Mouse (Mus musculus) spleen, embryonic (tissue): ENCODE data around the gene Pafah1b1.

ENCODE experiments used
- CTCF ChIA-PET: fragments of 350-600 bp; sonication (Branson Sonifier 250); formaldehyde crosslinking; loops from one replicate; lab custom pipeline; 2022; lab: Charles Lee

Pafah1b1 gene

GRCm38 (mm10) chr11:74721971-74722370 lies 2.5 kb downstream of the Pafah1b1 start:
- CTCF ChIA-PET: interaction anchor here (0.6 to 1.5 kb wide), 2 partner anchors 10 to 32 kb away, joined by 4 to 6 read pairs; no protein-coding TSS in a partner anchor

GRCm38 (mm10) chr11:74721141-74721540 lies 3.3 kb downstream of the Pafah1b1 start:
- CTCF ChIA-PET: interaction anchor here (0.7 to 1.5 kb wide), 2 partner anchors 9 to 57 kb away, joined by 3 to 4 read pairs; no protein-coding TSS in a partner anchor

GRCm38 (mm10) chr11:74720668-74721067 lies 3.8 kb downstream of the Pafah1b1 start:
- CTCF ChIA-PET: interaction anchor here (1.5 kb wide), 1 partner anchor 9 kb away, joined by 4 read pairs; no protein-coding TSS in a partner anchor

GRCm38 (mm10) chr11:74715971-74716525 lies 8.4 kb downstream of the Pafah1b1 start:
- CTCF ChIA-PET: no interaction called here

- CTCF ChIA-PET: interaction anchor here (0.6 kb wide), 1 partner anchor 64 kb away, joined by 5 read pairs; no protein-coding TSS in a partner anchor
Observed at GRCm38 (mm10) chr11:74710671-74711070, 13.8 kb downstream of the Pafah1b1 start.

GRCm38 (mm10) chr11:74708781-74709180 lies 15.7 kb downstream of the Pafah1b1 start:
- CTCF ChIA-PET: interaction anchor here (0.6 to 0.9 kb wide), 2 partner anchors 9 to 18 kb away, joined by 3 read pairs; no protein-coding TSS in a partner anchor

GRCm38 (mm10) chr11:74704068-74704467 lies 20.4 kb downstream of the Pafah1b1 start:
- CTCF ChIA-PET: no interaction called here

GRCm38 (mm10) chr11:74699505-74699904 lies 25.0 kb downstream of the Pafah1b1 start:
- CTCF ChIA-PET: no interaction called here

- CTCF ChIA-PET: no interaction called here
Observed at GRCm38 (mm10) chr11:74692151-74692550, 32.3 kb downstream of the Pafah1b1 start.

- CTCF ChIA-PET: no interaction called here
Observed at GRCm38 (mm10) chr11:74675156-74675555, 49.3 kb downstream of the Pafah1b1 start.

- CTCF ChIA-PET: no interaction called here
Observed at GRCm38 (mm10) chr11:74674713-74675112, 49.8 kb downstream of the Pafah1b1 start.

GRCm38 (mm10) chr11:74673561-74673960 lies 50.9 kb downstream of the Pafah1b1 start:
- CTCF ChIA-PET: no interaction called here

- CTCF ChIA-PET: no interaction called here
Observed at GRCm38 (mm10) chr11:74672901-74673513, 51.5 kb downstream of the Pafah1b1 start.

- CTCF ChIA-PET: no interaction called here
Observed at GRCm38 (mm10) chr11:74671839-74672238, 52.6 kb downstream of the Pafah1b1 start.

- CTCF ChIA-PET: no interaction called here
Observed at GRCm38 (mm10) chr11:74671013-74671412, 53.5 kb downstream of the Pafah1b1 start.

- CTCF ChIA-PET: no interaction called here
Observed at GRCm38 (mm10) chr11:74670151-74670550, 54.3 kb downstream of the Pafah1b1 start.

- CTCF ChIA-PET: no interaction called here
Observed at GRCm38 (mm10) chr11:74668971-74669370, 55.5 kb downstream of the Pafah1b1 start.

GRCm38 (mm10) chr11:74668466-74668865 lies 56.0 kb downstream of the Pafah1b1 start:
- CTCF ChIA-PET: no interaction called here

- CTCF ChIA-PET: no interaction called here
Observed at GRCm38 (mm10) chr11:74667582-74668010, 56.9 kb downstream of the Pafah1b1 start.

GRCm38 (mm10) chr11:74666776-74667581 lies 57.5 kb downstream of the Pafah1b1 start:
- CTCF ChIA-PET: no interaction called here

GRCm38 (mm10) chr11:74666284-74666652 lies 58.2 kb downstream of the Pafah1b1 start:
- CTCF ChIA-PET: no interaction called here

- CTCF ChIA-PET: no interaction called here
Observed at GRCm38 (mm10) chr11:74665631-74666283, 58.7 kb downstream of the Pafah1b1 start.
